Mouse (Mus musculus): Measurements from ENCODE around the gene Ksr1. TPM values are rescaled to one million over a fixed set of nuclear protein-coding genes. Genes with fewer than 3 reads are reported as not detected.
A peak's percentile ranks its signal among the peaks of the same experiment; 100 is the strongest.

The Ksr1 gene
- polyA plus RNA-seq, 1 experiment from 2014 or later, result 4.7 TPM

DNA sequence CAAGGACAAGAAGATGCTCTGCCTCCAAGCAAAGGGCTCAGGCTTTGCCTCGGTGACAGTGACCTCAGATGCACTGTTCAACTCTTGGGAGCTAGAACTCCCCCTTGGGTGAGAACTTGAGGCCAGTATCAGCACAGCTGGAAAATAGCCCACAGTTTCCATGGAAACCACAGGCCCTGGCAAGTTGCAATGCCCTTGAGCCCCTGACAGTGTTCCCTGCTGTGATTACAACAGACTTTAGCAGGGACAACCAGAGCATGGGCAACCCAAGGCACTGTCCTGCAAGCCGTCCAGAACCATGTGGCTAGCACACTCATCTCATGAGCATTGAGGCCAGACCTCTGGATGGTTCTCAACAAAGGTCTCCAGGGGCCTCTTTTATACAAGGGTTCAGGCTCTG lies 106.7 kb downstream of the Ksr1 start:
- H3K27me3 ChIP-seq, result no peaks in the 10 kb centered on the region
- 53% methylated on average over 2 of the region's 2 CpGs for WGBS
- H3K9ac ChIP-seq, result no peak overlapping the region
- ATAC-seq (ENCODE audit: low FRiP score), result no peak
- no peak overlapping the region for H3K4me2 ChIP-seq
- H3K27ac ChIP-seq, result no peak overlapping the region
- H3K36me3 ChIP-seq (replicated peaks), result peaks cover 15% of the 10 kb centered on the region; the same call in 1 of the 2 replicates
- no peak overlapping the region for H3K4me3 ChIP-seq (replicated peaks)
- H3K9me3 ChIP-seq, result no peaks in the 10 kb centered on the region
- H3K4me1 ChIP-seq, result peaks cover 12% of the 10 kb centered on the region

DNA sequence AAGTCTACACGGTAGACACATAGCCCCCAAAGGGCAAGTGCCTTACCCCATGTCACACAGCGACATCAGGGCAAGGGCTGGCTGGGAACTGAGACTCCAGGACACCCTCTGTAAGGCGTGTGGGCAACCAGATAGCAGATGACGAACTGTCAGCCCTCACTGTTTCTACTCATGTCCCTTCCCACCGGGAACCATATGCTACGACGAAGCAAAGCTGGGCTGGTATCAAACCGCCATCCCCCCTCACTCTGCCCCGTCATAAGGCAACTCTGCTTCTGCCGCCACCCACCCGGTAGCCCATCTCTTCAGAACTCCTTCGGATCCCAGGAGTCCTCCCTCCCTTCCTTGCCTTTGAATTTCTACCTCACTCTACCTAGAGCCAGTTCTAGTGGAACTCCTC lies 108.7 kb downstream of the Ksr1 start:
- Histone ChIP-seq H3K4me2 (no peak overlapping the region), H3K9me3 (no peaks in the 10 kb centered on the region), H3K36me3 (replicated peaks) (peaks cover 12% of the 10 kb centered on the region; the same call in 1 of the 2 replicates), H3K27ac (no peak overlapping the region), H3K9ac (no peak overlapping the region), H3K4me1 (peaks cover 12% of the 10 kb centered on the region), H3K4me3 (replicated peaks) (no peak overlapping the region), H3K27me3 (no peaks in the 10 kb centered on the region)
- WGBS, result 91% methylated on average over 12 of the region's 12 CpGs
- no peak for ATAC-seq (ENCODE audit: low FRiP score)

DNA sequence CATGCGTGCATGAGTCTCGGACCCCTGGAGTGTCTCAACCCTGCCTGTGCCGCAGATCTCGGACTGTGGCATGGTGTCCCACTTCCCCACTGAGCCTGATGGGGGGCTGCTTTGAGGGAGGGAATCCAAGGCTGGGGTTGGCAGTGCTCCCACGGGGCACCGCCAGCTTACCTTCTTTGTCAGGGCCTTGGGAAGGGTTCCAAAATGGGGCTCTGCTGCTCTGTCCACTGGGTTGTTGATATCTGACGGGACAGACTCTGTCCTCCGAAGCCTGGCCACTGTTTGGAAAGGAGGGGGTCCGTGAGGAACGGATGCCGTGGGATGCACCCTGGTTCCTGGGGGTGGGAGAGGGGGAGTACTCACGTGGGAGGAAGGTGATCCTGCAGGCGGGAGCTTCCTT lies 109.9 kb downstream of the Ksr1 start:
- Histone ChIP-seq H3K4me2 (no peak overlapping the region), H3K27me3 (no peaks in the 10 kb centered on the region), H3K9me3 (no peaks in the 10 kb centered on the region), H3K4me3 (replicated peaks) (no peak overlapping the region), H3K9ac (no peak overlapping the region), H3K27ac (no peak overlapping the region), H3K36me3 (replicated peaks) (peaks cover 10% of the 10 kb centered on the region; the same call in 1 of the 2 replicates), H3K4me1 (peaks cover 7% of the 10 kb centered on the region; the same call in 1 of the 2 replicates)
- 92% methylated on average over 13 of the region's 13 CpGs for WGBS
- no peak for ATAC-seq (ENCODE audit: low FRiP score)

DNA sequence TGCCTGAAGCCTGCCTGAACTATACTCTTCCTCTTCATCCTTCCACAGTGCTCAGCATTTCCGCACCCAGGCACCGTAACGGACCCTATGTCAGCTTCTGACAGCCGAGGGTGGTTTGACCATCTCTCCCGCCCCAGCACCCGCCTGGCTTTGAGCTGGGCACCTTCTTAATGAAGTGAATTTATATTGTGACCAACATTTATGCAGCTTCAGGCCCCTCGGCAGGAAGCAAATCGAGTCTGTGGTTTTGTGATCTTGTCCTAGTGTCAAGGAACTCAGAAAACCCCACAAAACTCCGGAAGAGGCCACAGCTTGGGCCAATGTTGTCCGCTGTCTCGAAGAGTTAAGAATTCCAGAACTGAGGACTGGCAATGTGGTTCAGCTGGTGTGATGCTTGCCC lies 112.6 kb downstream of the Ksr1 start:
- Histone ChIP-seq H3K4me1 (peaks cover 8% of the 10 kb centered on the region), H3K27ac (no peak overlapping the region), H3K9me3 (no peaks in the 10 kb centered on the region), H3K4me2 (no peak overlapping the region), H3K36me3 (replicated peaks) (no peaks in the 10 kb centered on the region), H3K4me3 (replicated peaks) (no peak overlapping the region), H3K27me3 (no peaks in the 10 kb centered on the region), H3K9ac (no peak overlapping the region)
- no peak for ATAC-seq (ENCODE audit: low FRiP score)
- WGBS, result 91% methylated on average over 11 of the region's 11 CpGs

DNA sequence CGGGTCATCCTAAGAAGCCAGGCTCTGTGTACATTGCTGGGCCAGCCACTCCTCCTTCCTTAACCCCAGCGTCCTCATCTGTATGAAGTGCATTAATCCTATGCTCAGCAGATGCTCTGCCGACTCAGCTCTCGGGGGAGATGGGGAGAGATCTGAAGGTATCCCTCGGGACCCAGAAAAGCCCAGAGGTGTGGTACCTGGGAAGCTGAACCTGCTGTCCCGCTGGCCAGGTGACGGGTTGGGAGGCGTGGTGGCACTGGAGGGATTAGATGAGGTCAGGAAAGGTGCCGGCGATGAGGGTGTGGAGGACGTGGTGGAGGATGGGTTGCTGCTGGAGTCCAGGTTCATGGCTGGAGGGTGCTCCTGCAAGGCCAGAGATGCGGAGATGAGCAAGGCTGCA lies 113.2 kb downstream of the Ksr1 start:
- Histone ChIP-seq H3K4me3 (replicated peaks) (no peak overlapping the region), H3K9me3 (no peaks in the 10 kb centered on the region), H3K27me3 (no peaks in the 10 kb centered on the region), H3K27ac (no peak overlapping the region), H3K9ac (no peak overlapping the region), H3K4me1 (peaks cover 8% of the 10 kb centered on the region), H3K4me2 (no peak overlapping the region), H3K36me3 (replicated peaks) (peaks cover 5% of the 10 kb centered on the region; the same call in 1 of the 2 replicates)
- no peak for ATAC-seq (ENCODE audit: low FRiP score)
- WGBS, result 88% methylated on average over 12 of the region's 12 CpGs

DNA sequence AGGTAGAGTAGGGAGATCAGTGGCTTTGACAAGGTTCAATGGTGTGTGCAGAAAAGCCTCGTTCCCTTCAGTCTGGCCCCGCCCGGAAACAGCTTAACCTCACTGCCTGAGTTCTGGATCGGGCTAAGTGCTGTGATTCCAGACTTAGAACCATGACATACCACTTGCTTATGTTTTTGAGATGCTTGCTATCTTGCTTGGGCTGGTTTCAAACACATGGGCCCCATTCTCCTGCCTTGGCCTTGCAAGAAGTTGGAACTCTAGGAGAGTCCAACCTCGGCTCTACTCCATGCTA lies 114.8 kb downstream of the Ksr1 start:
- H3K36me3 ChIP-seq (replicated peaks), result peaks cover 13% of the 10 kb centered on the region
- no peak overlapping the region for H3K9ac ChIP-seq
- no peak overlapping the region for H3K4me2 ChIP-seq
- H3K9me3 ChIP-seq, result no peaks in the 10 kb centered on the region
- WGBS, result 78% methylated on average over 5 of the region's 5 CpGs
- no peaks in the 10 kb centered on the region for H3K27me3 ChIP-seq
- peaks cover 8% of the 10 kb centered on the region for H3K4me1 ChIP-seq
- H3K27ac ChIP-seq, result no peak overlapping the region
- no peak overlapping the region for H3K4me3 ChIP-seq (replicated peaks)
- ATAC-seq (ENCODE audit: low FRiP score), result no peak

DNA sequence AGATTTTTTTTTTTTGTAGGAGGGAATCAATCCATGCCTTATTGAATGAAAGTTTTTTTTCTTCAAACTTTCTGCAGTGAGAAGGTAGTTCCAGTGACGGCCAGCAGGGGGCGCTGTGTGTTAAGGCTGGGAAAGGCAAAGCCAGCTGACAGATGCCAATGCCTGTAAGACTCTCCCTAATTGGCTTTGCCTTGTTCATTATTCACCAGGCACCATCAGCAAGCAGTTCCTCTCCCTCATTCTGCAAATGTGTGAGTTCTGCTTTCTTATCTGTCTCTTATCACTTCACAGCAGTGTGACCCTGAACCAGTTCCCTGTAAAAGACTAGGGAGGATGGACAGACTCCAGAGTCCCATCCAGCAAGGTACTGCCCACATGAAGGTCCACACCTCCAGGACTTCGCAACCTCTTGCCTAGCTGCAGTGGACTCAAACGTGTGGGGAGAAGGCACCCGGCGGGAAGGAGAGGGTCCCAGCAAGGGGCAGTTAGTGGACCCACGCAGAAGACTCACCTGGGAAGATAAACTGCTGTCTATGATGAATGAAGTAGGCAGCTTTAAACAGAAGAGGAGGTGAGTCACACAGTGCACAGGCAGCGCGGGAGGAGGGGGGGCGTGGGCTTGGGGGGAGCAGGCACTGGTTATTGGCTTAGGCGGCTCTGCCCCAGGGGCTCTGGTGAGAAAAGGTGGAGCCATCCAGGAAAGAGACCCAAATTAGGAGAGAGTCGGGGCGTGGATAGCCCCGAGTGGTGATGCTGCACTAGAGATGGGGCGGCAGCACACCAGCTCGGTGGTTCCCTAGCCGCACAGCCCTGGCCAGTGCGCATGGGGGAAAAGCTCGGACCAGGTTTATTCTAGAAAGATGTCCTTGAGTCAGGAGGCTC lies 115.4 kb downstream of the Ksr1 start:
- no peak overlapping the region for H3K9ac ChIP-seq

DNA sequence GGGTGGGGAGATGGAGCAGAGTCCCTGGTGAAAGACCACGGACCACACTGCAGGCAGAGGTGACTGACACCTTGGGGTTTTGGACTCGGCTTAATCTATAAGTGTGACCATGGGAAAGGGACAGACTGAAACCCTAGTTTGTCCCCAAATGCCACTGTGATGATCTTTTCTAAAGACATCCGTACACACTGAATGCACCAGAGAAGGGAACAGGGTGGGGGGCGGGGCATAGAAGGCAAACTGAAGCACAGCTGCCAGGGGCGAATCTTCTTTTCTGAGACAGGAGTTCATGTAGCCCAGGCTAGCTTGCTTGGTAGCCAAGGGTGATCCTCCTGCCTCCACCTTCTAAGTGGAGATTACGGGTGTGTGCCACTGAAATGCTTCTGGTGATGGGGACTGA lies 122.5 kb downstream of the Ksr1 start:
- H3K27me3 ChIP-seq, result no peaks in the 10 kb centered on the region
- no peak overlapping the region; the same call in 1 of the 2 replicates for H3K4me2 ChIP-seq
- no peak overlapping the region for H3K4me3 ChIP-seq (replicated peaks)
- no peak overlapping the region for H3K9ac ChIP-seq
- no peak for ATAC-seq (ENCODE audit: low FRiP score)
- peaks cover 34% of the 10 kb centered on the region for H3K36me3 ChIP-seq (replicated peaks)
- no peak overlapping the region for H3K27ac ChIP-seq
- H3K4me1 ChIP-seq, result no peaks in the 10 kb centered on the region
- WGBS, result 78% methylated on average over 6 of the region's 6 CpGs
- no peaks in the 10 kb centered on the region for H3K9me3 ChIP-seq

More for the DNA sequence above, 115.4 kb downstream of the Ksr1 start:
- Histone ChIP-seq H3K4me1 (peaks cover 6% of the 10 kb centered on the region), H3K4me3 (replicated peaks) (no peak overlapping the region), H3K27ac (no peak overlapping the region), H3K4me2 (no peak overlapping the region), H3K9me3 (no peaks in the 10 kb centered on the region), H3K27me3 (no peaks in the 10 kb centered on the region), H3K36me3 (replicated peaks) (peaks cover 13% of the 10 kb centered on the region)
- ATAC-seq (ENCODE audit: low FRiP score), result peak; percentile 61; the same call in 1 of the 2 replicates
- 58% methylated on average over 19 of the region's 19 CpGs for WGBS

DNA sequence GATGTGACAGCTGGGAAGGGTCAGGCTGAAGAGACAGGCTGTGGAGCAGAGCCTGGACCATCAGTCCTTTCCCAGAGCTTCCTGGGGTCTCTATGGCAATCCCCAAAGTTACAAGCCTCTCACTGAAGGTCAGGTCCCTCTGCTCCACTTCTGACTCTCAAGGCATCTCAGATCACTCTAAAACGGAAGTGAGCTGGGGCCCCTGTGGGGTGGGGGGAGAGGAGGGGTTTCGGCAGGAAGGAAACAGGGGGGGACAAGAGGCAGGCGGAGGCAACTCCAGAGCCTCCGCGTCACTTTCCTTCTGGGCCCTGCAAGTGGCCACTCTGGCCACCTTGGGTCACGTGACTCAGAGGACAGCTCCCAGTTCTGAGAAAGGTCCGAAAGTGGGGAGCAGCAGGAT lies 122.9 kb downstream of the Ksr1 start:
- Histone ChIP-seq H3K4me2 (no peak overlapping the region; the same call in 1 of the 2 replicates), H3K36me3 (replicated peaks) (peaks cover 35% of the 10 kb centered on the region), H3K4me1 (no peaks in the 10 kb centered on the region), H3K9ac (no peak overlapping the region), H3K27ac (no peak overlapping the region), H3K27me3 (no peaks in the 10 kb centered on the region), H3K9me3 (no peaks in the 10 kb centered on the region), H3K4me3 (replicated peaks) (no peak overlapping the region)
- no peak for ATAC-seq (ENCODE audit: low FRiP score)
- WGBS, result 50% methylated on average over 7 of the region's 7 CpGs

DNA sequence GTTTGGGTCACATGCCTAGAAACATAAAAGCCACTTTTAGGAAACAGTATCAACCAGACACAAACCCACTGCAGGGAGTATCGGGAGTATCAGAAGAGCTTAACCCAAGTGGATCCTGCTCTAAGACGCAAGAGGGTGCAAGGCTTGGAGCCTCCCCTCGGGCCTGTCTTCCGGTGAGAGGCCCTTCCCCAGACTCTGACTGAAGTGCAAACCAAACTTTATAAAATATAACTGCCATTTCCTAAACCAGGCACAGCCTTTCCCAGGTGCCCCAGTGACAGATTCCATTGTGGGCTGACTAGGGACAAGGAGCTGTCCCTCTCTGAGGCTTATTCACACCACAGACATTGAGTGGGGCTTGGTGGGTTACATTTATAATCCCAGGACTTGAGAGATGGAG lies 123.4 kb downstream of the Ksr1 start:
- no peaks in the 10 kb centered on the region for H3K4me1 ChIP-seq
- H3K27me3 ChIP-seq, result no peaks in the 10 kb centered on the region
- H3K9ac ChIP-seq, result no peak overlapping the region
- H3K4me3 ChIP-seq (replicated peaks), result no peak overlapping the region
- H3K9me3 ChIP-seq, result no peaks in the 10 kb centered on the region
- ATAC-seq (ENCODE audit: low FRiP score), result no peak
- WGBS, result 65% methylated on average over 4 of the region's 4 CpGs
- no peak overlapping the region for H3K27ac ChIP-seq
- H3K36me3 ChIP-seq (replicated peaks), result peaks cover 33% of the 10 kb centered on the region
- no peak overlapping the region for H3K4me2 ChIP-seq

DNA sequence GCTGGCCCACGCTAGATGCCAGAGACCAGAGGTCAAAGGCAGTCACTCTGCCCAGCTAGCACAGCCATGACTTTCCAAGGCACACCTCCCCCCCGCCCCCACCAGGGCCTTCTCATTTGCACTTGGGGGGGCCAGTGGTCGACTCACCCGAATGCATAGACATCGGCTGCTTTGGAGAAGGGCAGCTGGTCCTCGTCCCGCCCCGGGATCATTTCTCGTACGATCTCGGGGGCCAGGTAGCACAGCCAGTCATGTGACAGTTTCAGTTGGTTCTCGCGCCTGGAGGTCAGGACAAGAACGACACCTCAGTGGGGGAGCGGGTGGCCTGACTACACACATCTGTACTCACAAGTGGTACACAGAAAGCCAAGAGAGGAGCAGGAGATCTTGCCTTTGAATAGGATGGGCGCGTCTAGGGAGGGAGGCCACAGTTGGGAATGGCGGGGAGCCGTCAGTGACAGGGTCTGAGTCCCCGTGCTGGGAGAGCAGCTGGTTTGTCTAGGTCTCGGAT lies 125.6 kb downstream of the Ksr1 start:
- no peaks in the 10 kb centered on the region for H3K27me3 ChIP-seq
- WGBS, result 88% methylated on average over 21 of the region's 21 CpGs
- no peak overlapping the region for H3K9ac ChIP-seq
- H3K36me3 ChIP-seq (replicated peaks), result peaks cover 31% of the 10 kb centered on the region; the same call in 1 of the 2 replicates
- H3K4me1 ChIP-seq, result no peaks in the 10 kb centered on the region; the same call in 1 of the 2 replicates
- H3K4me2 ChIP-seq, result no peak overlapping the region
- ATAC-seq (ENCODE audit: low FRiP score), result no peak
- H3K27ac ChIP-seq, result no peak overlapping the region
- H3K4me3 ChIP-seq (replicated peaks), result no peak overlapping the region
- H3K9me3 ChIP-seq, result no peaks in the 10 kb centered on the region

DNA sequence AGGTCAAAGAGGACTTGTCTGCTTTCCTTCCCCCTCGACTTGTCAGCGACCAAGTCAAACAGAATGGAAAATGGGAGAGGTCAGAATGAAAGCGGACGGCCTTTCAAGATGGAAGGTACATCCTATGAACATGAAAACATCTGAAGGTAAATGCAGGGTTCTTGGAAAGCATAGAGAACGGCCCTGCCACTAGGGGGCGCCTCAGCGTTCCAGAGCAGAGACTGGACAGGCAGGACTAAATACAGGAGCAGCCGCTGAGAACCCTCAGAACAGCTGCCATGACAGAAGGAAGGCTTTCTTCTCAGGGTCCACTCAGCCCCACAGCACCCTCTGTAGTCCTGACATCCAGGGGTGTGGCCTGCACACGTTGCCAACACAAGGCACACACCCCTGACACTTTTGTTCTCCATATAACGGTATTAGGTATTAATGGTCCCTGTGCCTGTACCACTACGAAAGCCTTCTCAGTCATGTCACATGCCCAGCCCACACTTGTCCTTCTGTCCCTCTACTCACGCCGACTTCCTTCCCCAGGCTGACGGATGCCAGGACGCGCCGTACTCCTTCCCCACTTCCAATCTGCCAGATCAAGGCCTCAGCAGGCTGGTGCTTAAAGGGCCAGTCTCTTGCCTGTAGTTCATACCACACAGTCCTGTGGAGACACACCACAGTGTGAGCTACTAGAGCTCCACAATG lies 126.2 kb downstream of the Ksr1 start:
- Histone ChIP-seq H3K36me3 (replicated peaks) (peaks cover 31% of the 10 kb centered on the region; the same call in 1 of the 2 replicates), H3K9ac (no peak overlapping the region), H3K27me3 (no peaks in the 10 kb centered on the region), H3K4me2 (no peak overlapping the region), H3K4me3 (replicated peaks) (no peak overlapping the region), H3K9me3 (no peaks in the 10 kb centered on the region), H3K27ac (no peak overlapping the region), H3K4me1 (no peaks in the 10 kb centered on the region; the same call in 1 of the 2 replicates)
- no peak for ATAC-seq (ENCODE audit: low FRiP score)
- 84% methylated on average over 17 of the region's 17 CpGs for WGBS

All from forebrain, embryonic 12.5 days (tissue).